Mouse (Mus musculus) lung, postnatal 0 days (tissue): ENCODE measurements at regions not wholly inside any gene's neighbourhood (a gene's known extent, or its start where the extent isn't known, plus 50 kb on each side); places are given as distances from the start of the nearest gene placed in this dataset.

Experiments
- CTCF ChIP-seq: IDR thresholded peaks from 2 replicates; pipeline ENCODE4 v1.5.1; 2016; ENCODE audit warnings: antibody characterized with exemption, mild to moderate bottlenecking
- EP300 ChIP-seq: IDR thresholded peaks from 2 replicates; pipeline ENCODE4 v1.6.1; 2016; ENCODE audit warnings: antibody characterized with exemption, mild to moderate bottlenecking, control low read depth

DNA sequence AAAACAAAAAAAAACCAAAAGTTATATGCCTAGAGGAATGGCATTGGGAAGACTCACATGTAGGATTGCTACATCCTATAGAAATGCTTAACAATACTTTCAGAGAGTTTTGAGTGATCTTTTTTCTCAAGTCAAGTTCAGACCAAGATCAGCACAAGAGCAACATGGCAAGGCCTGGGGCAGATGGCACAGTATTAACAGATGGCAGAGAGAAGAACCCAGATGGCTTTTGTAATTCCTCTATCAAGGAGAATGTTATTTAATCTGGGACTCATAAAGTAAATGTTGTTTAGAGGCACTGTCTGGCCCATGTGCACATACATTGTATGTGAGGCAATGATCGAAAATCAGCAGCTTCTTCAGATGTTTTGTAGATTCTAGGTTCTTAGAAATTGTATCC, 58.3 kb upstream of the Ripply2 start:
- TF ChIP-seq CTCF: no peak
- no peak for TF ChIP-seq EP300
